Mouse (Mus musculus): ENCODE data around the gene Tceal8.

DNA sequence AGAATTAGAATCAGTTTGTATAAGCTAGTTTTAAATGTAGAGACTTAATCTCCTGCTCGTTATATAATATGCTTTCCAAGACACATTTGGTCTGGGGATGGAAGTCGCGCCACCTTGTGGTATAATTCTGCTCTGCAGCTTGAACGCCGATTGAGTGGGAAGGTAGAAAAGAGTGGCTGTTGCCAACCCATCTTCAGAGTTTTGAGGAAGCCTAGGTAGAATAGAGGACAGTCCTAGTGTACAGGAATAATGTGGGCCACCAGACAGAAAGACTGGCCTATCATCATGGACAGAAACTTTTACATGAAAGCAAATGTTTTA lies 44.4 kb downstream of the Tceal8 start:
- TF ChIP-seq POLR2A (IDR thresholded peaks at IDR 0.05; ENCODE audit: insufficient read length, low read depth) (no peak), MYOG (IDR thresholded peaks at IDR 0.05; ENCODE audit: control insufficient read depth in 1 of 3, insufficient read depth in 1 of 3, insufficient read length in 2 of 3, low read depth in 2 of 3) (no peak), USF1 (IDR thresholded peaks at IDR 0.05; ENCODE audit: low read depth) (no peak), TCF12 (IDR thresholded peaks at IDR 0.05; ENCODE audit: insufficient read depth, poor library complexity, severe bottlenecking) (no peak), MYOD1 (IDR thresholded peaks at IDR 0.05; ENCODE audit: control insufficient read depth in 1 of 3, insufficient read length in 2 of 3, low read depth in 2 of 3) (no peak), CEBPB (IDR thresholded peaks at IDR 0.05; ENCODE audit: insufficient read depth, poor library complexity, severe bottlenecking) (no peak), MAX (IDR thresholded peaks at IDR 0.05; ENCODE audit: low read depth) (no peak), POLR2AphosphoS2 (IDR thresholded peaks at IDR 0.05; ENCODE audit: insufficient read length, low read depth) (no peak), E2F4 (IDR thresholded peaks at IDR 0.05; ENCODE audit: insufficient read depth) (no peak)
